Comparison of ENCODE assay signal across 18 mouse cellular contexts in the genomic region with DNA sequence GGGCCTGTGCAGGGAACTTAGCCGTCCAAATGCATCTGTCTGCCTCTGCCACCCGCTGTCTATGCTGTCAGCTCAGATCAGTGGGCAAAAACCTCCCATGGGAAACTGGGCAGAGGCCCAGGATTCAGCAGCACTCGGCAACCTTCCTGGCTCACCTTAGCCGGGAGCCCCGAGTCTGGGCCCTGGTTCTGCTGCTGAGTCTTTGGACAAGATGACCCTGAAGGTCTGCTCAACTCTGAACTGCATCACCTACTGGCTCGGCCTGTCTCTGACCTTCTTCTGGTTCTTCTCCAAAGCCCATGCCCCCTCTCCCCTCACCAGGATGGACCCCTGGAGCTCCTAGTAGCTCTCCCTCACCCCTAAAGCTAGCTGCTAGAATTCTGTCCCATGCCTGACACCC. TPM values are rescaled to one million over a fixed set of nuclear protein-coding genes. Genes with fewer than 3 reads are reported as not detected.
DNase-seq lines count a peak whose midpoint lies in the region; ATAC-seq and TF ChIP-seq lines count a peak whose summit lies in the region.
"Had no signal": no experiment of that assay in that cellular context is flagged by ENCODE, and none has a peak within 500 bp of the region (broad histone marks: within the 10 kb centered on the region; RNA-seq: fewer than 3 reads in every experiment).

No protein-coding gene starts in this region.

- WGBS in forebrain, embryonic 10.5 days = 73% methylated on average over 6 of the region's 6 CpGs
- 80% methylated on average over 6 of the region's 6 CpGs for WGBS in forebrain, embryonic 15.5 days
- 69% methylated on average over 6 of the region's 6 CpGs for WGBS in hindbrain, embryonic 11.5 days
- 65% methylated on average over 6 of the region's 6 CpGs for WGBS in hindbrain, embryonic 16.5 days
- 50% methylated on average over 6 of the region's 6 CpGs for WGBS in liver, embryonic 13.5 days (ENCODE audit: insufficient replicate concordance)

- ATAC-seq in forebrain, embryonic 15.5 days (replicated peaks) = no peak
- no peak for ATAC-seq in hindbrain, embryonic 11.5 days (ENCODE audit: low FRiP score)
- no peak for ATAC-seq in hindbrain, embryonic 16.5 days
- ATAC-seq in G1E (ENCODE audit: extremely low read depth, insufficient number of reproducible peaks, low FRiP score, poor library complexity, severe bottlenecking) = no peak
- no peak for ATAC-seq in liver, embryonic 13.5 days (ENCODE audit: low read depth)
- ATAC-seq: forebrain, embryonic 13.5 days had no signal

- H3K4me3 ChIP-seq in forebrain, embryonic 10.5 days = no peak overlapping the region
- H3K4me3 ChIP-seq in forebrain, embryonic 15.5 days = no peak overlapping the region
- H3K4me3 ChIP-seq in hindbrain, embryonic 11.5 days (ENCODE audit: low read depth, low read length) = no peak overlapping the region
- H3K4me3 ChIP-seq in hindbrain, embryonic 16.5 days (ENCODE audit: low read length) = no peak overlapping the region
- peak overlapping the region; percentile 52; the same call in 1 of the 2 replicates for H3K4me3 ChIP-seq in G1E (ENCODE audit: low read depth, low read length)
- peak overlapping the region; percentile 100 for H3K4me3 ChIP-seq in liver, embryonic 13.5 days (replicated peaks)
- H3K4me3 ChIP-seq: forebrain, embryonic 13.5 days; left cerebral cortex, adult 2 months had no signal

- H3K4me1 ChIP-seq in forebrain, embryonic 10.5 days = peaks cover 48% of the 10 kb centered on the region
- peaks cover 33% of the 10 kb centered on the region for H3K4me1 ChIP-seq in forebrain, embryonic 15.5 days
- peaks cover 5% of the 10 kb centered on the region; the same call in 1 of the 2 replicates for H3K4me1 ChIP-seq in hindbrain, embryonic 11.5 days (replicated peaks; ENCODE audit: control insufficient read depth, insufficient read depth, low read length)
- H3K4me1 ChIP-seq in hindbrain, embryonic 16.5 days (ENCODE audit: control insufficient read depth, insufficient read depth, low read depth, low read length) = peaks cover 31% of the 10 kb centered on the region
- peaks cover 100% of the 10 kb centered on the region for H3K4me1 ChIP-seq in G1E (ENCODE audit: insufficient read depth, low read depth, low read length)
- peaks cover 100% of the 10 kb centered on the region for H3K4me1 ChIP-seq in liver, embryonic 13.5 days (replicated peaks)

- no peak for DNase-seq in forebrain, embryonic 10.5 days (ENCODE audit: extremely low spot score, low spot score)
- DNase-seq in hindbrain, embryonic 11.5 days (ENCODE audit: low spot score) = no peak
- DNase-seq in G1E (ENCODE audit: low spot score) = no peak
- DNase-seq in liver, embryonic 13.5 days = no peak
- no peak for DNase-seq in layer of hippocampus, adult 18-20 months (ENCODE audit: low spot score in 2 of 2)
- no peak for DNase-seq in kidney, adult 11 months
- DNase-seq: cerebellum, adult 11-12 months; embryo, embryonic 11 days; kidney, adult 9 months; thymus, adult 18-20 months had no signal

- peak overlapping the region; percentile 70 for H3K27ac ChIP-seq in forebrain, embryonic 10.5 days
- no peak overlapping the region for H3K27ac ChIP-seq in forebrain, embryonic 15.5 days (replicated peaks)
- H3K27ac ChIP-seq in hindbrain, embryonic 11.5 days (ENCODE audit: low read depth, low read length) = peak overlapping the region; percentile 33; the same call in 1 of the 2 replicates
- H3K27ac ChIP-seq in hindbrain, embryonic 16.5 days (ENCODE audit: low read depth, low read length) = no peak overlapping the region
- peak overlapping the region; percentile 100 for H3K27ac ChIP-seq in liver, embryonic 13.5 days
- H3K27ac ChIP-seq: forebrain, embryonic 13.5 days; left cerebral cortex, adult 2 months had no signal

- no peak for TF ChIP-seq CTCF in G1E (IDR thresholded peaks at IDR 0.05; ENCODE audit: low read depth, low read length)

- peaks cover 22% of the 10 kb centered on the region for H3K27me3 ChIP-seq in forebrain, embryonic 10.5 days (ENCODE audit: poor library complexity, severe bottlenecking)
- no peaks in the 10 kb centered on the region; the same call in 1 of the 2 replicates for H3K27me3 ChIP-seq in forebrain, embryonic 15.5 days
- H3K27me3 ChIP-seq in hindbrain, embryonic 11.5 days (ENCODE audit: control insufficient read depth, insufficient read depth, low read length) = peaks cover 13% of the 10 kb centered on the region
- H3K27me3 ChIP-seq in hindbrain, embryonic 16.5 days (replicated peaks; ENCODE audit: control insufficient read depth, insufficient read depth, low read length) = no peaks in the 10 kb centered on the region; the same call in 1 of the 2 replicates
- peaks cover 5% of the 10 kb centered on the region for H3K27me3 ChIP-seq in G1E (ENCODE audit: insufficient read depth, low read length)
- H3K27me3 ChIP-seq in liver, embryonic 13.5 days = no peaks in the 10 kb centered on the region

- no peak overlapping the region for H3K9ac ChIP-seq in forebrain, embryonic 15.5 days (replicated peaks)
- no peak overlapping the region for H3K9ac ChIP-seq in hindbrain, embryonic 11.5 days (ENCODE audit: low read depth, low read length)
- H3K9ac ChIP-seq in hindbrain, embryonic 16.5 days (ENCODE audit: low read depth, low read length) = no peak overlapping the region
- H3K9ac ChIP-seq in liver, embryonic 13.5 days = peak overlapping the region; percentile 100
- H3K9ac ChIP-seq: forebrain, embryonic 13.5 days had no signal

- no peaks in the 10 kb centered on the region for H3K9me3 ChIP-seq in forebrain, embryonic 10.5 days
- H3K9me3 ChIP-seq in forebrain, embryonic 15.5 days = no peaks in the 10 kb centered on the region
- H3K9me3 ChIP-seq in hindbrain, embryonic 11.5 days (ENCODE audit: control insufficient read depth, low read length) = no peaks in the 10 kb centered on the region
- H3K9me3 ChIP-seq in hindbrain, embryonic 16.5 days (ENCODE audit: control insufficient read depth, low read length) = no peaks in the 10 kb centered on the region
- H3K9me3 ChIP-seq in G1E (replicated peaks) = no peaks in the 10 kb centered on the region
- no peaks in the 10 kb centered on the region for H3K9me3 ChIP-seq in liver, embryonic 13.5 days (replicated peaks)
- H3K9me3 ChIP-seq: forebrain, embryonic 13.5 days had no signal

- no peak overlapping the region for H3K4me2 ChIP-seq in forebrain, embryonic 15.5 days (replicated peaks)
- no peak overlapping the region for H3K4me2 ChIP-seq in hindbrain, embryonic 11.5 days (replicated peaks; ENCODE audit: low read depth, low read length)
- H3K4me2 ChIP-seq in hindbrain, embryonic 16.5 days (ENCODE audit: low read length) = no peak overlapping the region
- H3K4me2 ChIP-seq in liver, embryonic 13.5 days = peak overlapping the region; percentile 95
- H3K4me2 ChIP-seq: forebrain, embryonic 13.5 days had no signal

- H3K36me3 ChIP-seq in forebrain, embryonic 10.5 days (replicated peaks) = peaks cover 32% of the 10 kb centered on the region
- H3K36me3 ChIP-seq in forebrain, embryonic 15.5 days = 0 out of 2 replicates have a peak, but pooled peaks cover 3% of the 10 kb centered on the region
- H3K36me3 ChIP-seq in hindbrain, embryonic 11.5 days (ENCODE audit: control insufficient read depth, insufficient read depth, low read length) = no peaks in the 10 kb centered on the region
- 0 out of 2 replicates have a peak, but pooled peaks cover 8% of the 10 kb centered on the region for H3K36me3 ChIP-seq in hindbrain, embryonic 16.5 days (ENCODE audit: control insufficient read depth, insufficient read depth, low read length)
- H3K36me3 ChIP-seq in G1E (replicated peaks) = peaks cover 61% of the 10 kb centered on the region
- H3K36me3 ChIP-seq in liver, embryonic 13.5 days = peaks cover 76% of the 10 kb centered on the region

RNA-seq across cellular contexts. Expression of a gene that starts 30.3 kb away (rescaled TPM):
- polyA plus RNA-seq in forebrain, embryonic 10.5 days (2016; fragmentation: Nextera tagmentation; extraction: Ambion mirVana) = 1.6 and 2.2 TPM in 2 replicates
- 7.1 and 8.4 TPM in 2 replicates for polyA plus RNA-seq in forebrain, embryonic 15.5 days (2015; fragmentation: Nextera tagmentation; extraction: Ambion mirVana)
- 3.5 TPM in 2 replicates for polyA plus RNA-seq in hindbrain, embryonic 11.5 days (2014; fragmentation: Nextera tagmentation; extraction: Ambion mirVana)
- polyA plus RNA-seq in hindbrain, embryonic 16.5 days (2015; fragmentation: Nextera tagmentation; extraction: Ambion mirVana) = 8.5 and 9.4 TPM in 2 replicates
- total RNA-seq in G1E (2014; fragmentation: Nextera tagmentation) = 8.5 and 17.9 TPM in 2 replicates
- total RNA-seq in G1E (2017) = 2.4 and 4.4 TPM in 2 replicates
- polyA plus RNA-seq in G1E (2012) = 18.6 and 21.9 TPM in 2 replicates
- polyA plus RNA-seq in liver, embryonic 13.5 days (2015; fragmentation: Nextera tagmentation; extraction: Ambion mirVana) = 6.2 and 6.8 TPM in 2 replicates
- 10 to 100 TPM; 79.8 to 88.1 TPM for total RNA-seq in layer of hippocampus, adult 18-20 months (2021)

RNA-seq across cellular contexts. Expression of a gene that starts 54.5 kb away (rescaled TPM):
- 0.30 and 0.41 TPM in 2 replicates for polyA plus RNA-seq in forebrain, embryonic 10.5 days (2016; fragmentation: Nextera tagmentation; extraction: Ambion mirVana)
- polyA plus RNA-seq in forebrain, embryonic 15.5 days (2015; fragmentation: Nextera tagmentation; extraction: Ambion mirVana) = 1.0 and 1.1 TPM in 2 replicates
- polyA plus RNA-seq in hindbrain, embryonic 11.5 days (2014; fragmentation: Nextera tagmentation; extraction: Ambion mirVana) = 0.20 TPM in 1 of 2 replicates, not detected in the other
- polyA plus RNA-seq in hindbrain, embryonic 16.5 days (2015; fragmentation: Nextera tagmentation; extraction: Ambion mirVana) = 0.85 and 0.87 TPM in 2 replicates
- total RNA-seq in G1E (2014; fragmentation: Nextera tagmentation) = not detected in 2 replicates
- not detected in 2 replicates for total RNA-seq in G1E (2017)
- not detected in 2 replicates for polyA plus RNA-seq in G1E (2012)
- 0.75 and 0.81 TPM in 2 replicates for polyA plus RNA-seq in liver, embryonic 13.5 days (2015; fragmentation: Nextera tagmentation; extraction: Ambion mirVana)
- total RNA-seq in layer of hippocampus, adult 18-20 months (2021) = not detected
- total RNA-seq: gastrocnemius, adult 8-10 months; left cerebral cortex, adult 2 months; liver, adult 2 months; megakaryocyte progenitor cell, adult 5-6 weeks had no signal
- polyA plus RNA-seq: liver, adult 2 months; small intestine, adult 2 months had no signal

Comparison
In these comparisons a context has a peak if more than half of its experiments do, and no peak if none do; other contexts are left out.
1. H3K27ac ChIP-seq: peak in forebrain, embryonic 10.5 days (single experiment), hindbrain, embryonic 11.5 days (single experiment) and liver, embryonic 13.5 days (single experiment); none in forebrain, embryonic 15.5 days (single experiment) and hindbrain, embryonic 16.5 days (single experiment).
2. H3K4me3 ChIP-seq: peak in G1E (single experiment) and liver, embryonic 13.5 days (single experiment); none in forebrain, embryonic 10.5 days (single experiment), forebrain, embryonic 15.5 days (single experiment), hindbrain, embryonic 11.5 days (single experiment) and hindbrain, embryonic 16.5 days (single experiment).